Mouse (Mus musculus) T-helper 17 cell (primary cell): ENCODE measurements around the gene Tceanc.
"Not testable (repeated sequence)": the region's sequence is repeated elsewhere in the genome, so short reads cannot be mapped to it uniquely, and the experiment has no call there.

ENCODE experiments used
- in situ Hi-C, 2 experiments: fragments of 300-600 bp; cut with MboI, MseI; formaldehyde crosslinking; loops; 1 replicate in 1 of 2; 2 replicates in 1 of 2; pipeline ENCODE4 v1.15.1; 2025; ENCODE audit warnings: high pct_unique_total_duplicates in 2 of 2

The Tceanc gene

GRCm38 (mm10) chrX:166518345-166518744 is at the start of gene Tceanc:
TSS of gene Tceanc (minus strand) at chrX:166518567.
- in situ Hi-C loops, result no loop called here

DNA sequence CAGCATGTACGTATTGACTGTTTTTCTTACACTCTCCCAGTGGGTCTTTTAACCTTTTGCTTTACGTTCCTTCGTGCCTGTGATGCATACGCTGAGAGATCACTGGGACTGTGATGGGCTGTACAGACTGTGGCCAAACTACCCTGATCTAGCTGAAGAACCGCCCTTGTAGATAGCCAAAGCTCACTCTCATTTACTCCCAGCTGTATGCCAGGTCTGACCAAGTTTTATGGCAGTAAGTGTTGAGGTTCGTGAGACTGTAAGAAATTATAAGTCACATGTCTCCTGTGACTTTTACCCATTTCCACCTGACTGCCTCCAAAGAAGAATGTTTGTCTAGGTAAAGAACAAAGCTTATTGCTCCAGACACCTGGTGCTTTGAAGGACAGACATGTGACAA is 47.6 kb upstream of the Tceanc start:
- in situ Hi-C loops, result no loop called here

GRCm38 (mm10) chrX:166565401-166565800 is 47.0 kb upstream of the Tceanc start:
- in situ Hi-C loops, result no loop called here

- in situ Hi-C loops, result no loop called here
Observed at GRCm38 (mm10) chrX:166564900-166565299, 46.5 kb upstream of the Tceanc start.

DNA sequence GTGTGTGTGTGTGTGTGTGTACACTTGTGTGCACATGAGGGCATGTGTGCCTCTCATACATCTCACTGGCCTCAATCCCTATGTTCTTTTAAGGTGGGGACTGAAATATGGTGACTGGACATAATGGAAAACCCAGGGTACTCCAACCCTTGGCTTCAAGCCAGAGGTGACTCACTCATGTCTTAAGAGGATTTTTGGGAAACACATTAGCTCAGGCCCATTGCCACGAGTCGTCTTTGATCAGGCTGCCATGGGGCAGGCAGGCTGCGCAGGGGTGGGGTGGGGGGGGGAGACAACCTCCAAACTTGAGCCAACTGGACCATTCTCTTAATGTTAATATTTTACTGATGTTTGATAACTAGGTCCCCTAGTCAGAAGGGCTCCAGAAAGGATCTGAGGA is 41.0 kb upstream of the Tceanc start:
- in situ Hi-C loops, result no loop called here

DNA sequence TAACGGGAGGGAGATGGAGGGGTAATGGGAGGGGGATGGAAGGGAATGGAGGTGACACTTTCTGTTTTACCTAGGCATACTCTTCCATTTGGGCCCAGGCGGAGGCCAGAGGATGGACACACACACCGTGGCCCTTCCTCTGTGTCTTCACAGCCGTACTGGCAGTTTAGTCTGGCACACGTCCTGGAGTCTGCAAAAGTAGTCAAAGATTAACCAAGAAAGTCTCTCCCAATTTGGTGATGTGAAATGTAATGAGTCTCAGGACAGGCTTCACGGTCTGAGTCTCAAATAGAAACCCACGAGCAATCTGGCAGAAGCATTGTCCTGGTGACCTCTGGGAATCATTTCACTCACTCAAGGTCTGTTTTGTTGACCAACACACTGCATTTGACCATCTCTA is 34.0 kb upstream of the Tceanc start:
- in situ Hi-C loops, result no loop called here

GRCm38 (mm10) chrX:166546495-166546894 is 28.1 kb upstream of the Tceanc start:
- in situ Hi-C loops, result no loop called here

GRCm38 (mm10) chrX:166535138-166535537 is 16.8 kb upstream of the Tceanc start:
- in situ Hi-C loops, result loop anchor here in 1 of 2 experiments (10.0 kb wide), 1 partner anchor 1660 kb away; no protein-coding TSS in a partner anchor

GRCm38 (mm10) chrX:166533432-166533831 is 15.1 kb upstream of the Tceanc start:
- in situ Hi-C loops, result loop anchor here in 1 of 2 experiments (10.0 kb wide), 1 partner anchor 1659 kb away; no protein-coding TSS in a partner anchor

- in situ Hi-C loops, result loop anchor here in 1 of 2 experiments (10.0 kb wide), 1 partner anchor 1657 kb away; no protein-coding TSS in a partner anchor
Observed at GRCm38 (mm10) chrX:166531671-166532070, 13.3 kb upstream of the Tceanc start.

- in situ Hi-C loops, result no loop called here
Observed at GRCm38 (mm10) chrX:166528126-166528525, 9.8 kb upstream of the Tceanc start.

DNA sequence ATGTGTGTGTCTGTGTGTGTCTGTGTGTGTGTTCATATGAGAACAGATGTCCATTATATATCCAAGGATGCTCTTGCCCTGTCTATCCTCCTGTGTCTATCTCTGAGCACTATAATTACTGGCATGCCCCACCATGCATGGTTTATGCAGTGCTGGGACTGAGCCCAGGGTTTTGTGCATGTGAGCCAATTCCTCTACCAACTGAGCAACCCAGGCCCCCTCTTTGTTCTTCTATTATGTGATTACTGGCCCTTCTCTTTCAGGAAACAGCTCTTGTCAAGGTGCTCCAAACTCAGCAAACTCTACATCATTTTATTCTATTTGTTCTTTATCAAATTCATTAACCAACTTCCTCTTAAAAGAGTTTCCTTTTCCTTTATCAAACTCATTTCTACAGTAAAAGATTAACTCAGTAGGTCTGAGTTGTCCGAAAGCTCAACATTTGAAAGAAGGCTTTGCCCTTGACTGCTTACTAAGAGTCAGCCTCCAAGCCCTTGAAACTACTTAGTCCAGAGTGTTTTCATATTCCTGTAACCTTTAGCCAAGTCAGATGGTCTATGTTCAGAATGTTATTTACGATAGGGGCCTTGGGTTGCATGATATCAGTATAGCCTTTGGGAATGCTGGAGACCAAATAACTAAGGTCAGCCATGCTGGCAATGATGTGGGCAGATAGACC is 7.4 kb upstream of the Tceanc start:
- in situ Hi-C loops, result no loop called here

DNA sequence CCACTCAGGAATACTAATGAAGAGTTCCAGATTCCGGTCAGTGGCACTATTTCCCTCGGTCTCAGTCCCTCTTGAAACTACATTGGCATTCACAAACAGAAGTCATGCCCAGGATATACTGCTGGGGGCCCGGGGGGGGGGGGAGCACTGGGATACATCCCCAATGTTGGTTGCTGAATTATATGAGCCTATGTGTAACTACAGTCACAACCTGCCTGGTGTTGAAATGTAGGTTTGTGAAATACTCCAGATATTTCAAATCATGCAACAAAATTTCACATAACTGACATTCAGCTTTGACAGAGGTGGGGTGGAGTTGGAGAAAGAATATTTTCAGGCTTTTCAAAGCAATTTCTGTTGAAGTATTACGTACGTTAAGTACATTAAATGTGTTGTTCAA is 2.4 kb upstream of the Tceanc start:
- in situ Hi-C loops, result no loop called here

GRCm38 (mm10) chrX:166516631-166517030 is 1.7 kb downstream of the Tceanc start:
- in situ Hi-C loops, result no loop called here

- in situ Hi-C loops, result no loop called here
Observed at GRCm38 (mm10) chrX:166515923-166516322, 2.4 kb downstream of the Tceanc start.

DNA sequence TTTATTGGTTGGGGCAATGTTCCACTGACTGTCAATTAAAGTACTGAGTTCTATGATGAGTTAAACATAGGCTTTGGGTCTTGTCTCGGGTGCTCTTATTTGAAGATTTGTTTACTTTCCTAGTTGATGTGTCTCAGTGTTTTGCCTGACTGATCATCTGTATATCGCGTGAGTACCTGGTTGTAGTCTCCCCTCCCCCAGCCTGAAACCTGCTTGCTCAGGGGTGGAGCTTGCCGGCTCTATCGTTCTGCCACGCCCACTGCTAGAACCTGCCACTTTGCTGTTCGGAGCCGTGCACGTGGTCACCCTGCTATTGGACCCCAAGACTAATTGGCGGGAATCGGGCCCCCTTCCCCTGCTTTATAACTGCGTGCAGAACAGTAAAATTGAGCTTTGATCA is 4.3 kb downstream of the Tceanc start:
- in situ Hi-C loops, result not testable (repeated sequence)

- in situ Hi-C loops, result no loop called here
Observed at GRCm38 (mm10) chrX:166512071-166512470, 6.3 kb downstream of the Tceanc start.

DNA sequence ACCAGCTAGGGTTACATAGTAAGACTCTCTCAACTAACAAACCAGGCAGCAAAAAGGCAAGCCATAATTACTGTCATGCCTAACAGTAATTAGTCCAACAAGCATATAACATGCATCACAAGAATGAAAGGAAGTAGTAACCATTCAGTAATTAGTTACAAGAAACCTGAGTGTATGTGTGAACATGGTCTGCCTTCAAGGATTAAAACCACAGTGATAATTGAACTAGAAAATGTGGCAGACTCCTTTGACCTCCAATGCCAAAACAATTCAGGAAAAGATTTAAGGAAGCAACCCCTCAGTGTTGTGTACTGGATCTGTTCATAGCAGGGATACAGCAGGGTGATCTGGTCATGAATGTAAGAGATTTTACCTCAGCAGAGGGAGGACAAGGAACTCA is 7.3 kb downstream of the Tceanc start:
- in situ Hi-C loops, result no loop called here

DNA sequence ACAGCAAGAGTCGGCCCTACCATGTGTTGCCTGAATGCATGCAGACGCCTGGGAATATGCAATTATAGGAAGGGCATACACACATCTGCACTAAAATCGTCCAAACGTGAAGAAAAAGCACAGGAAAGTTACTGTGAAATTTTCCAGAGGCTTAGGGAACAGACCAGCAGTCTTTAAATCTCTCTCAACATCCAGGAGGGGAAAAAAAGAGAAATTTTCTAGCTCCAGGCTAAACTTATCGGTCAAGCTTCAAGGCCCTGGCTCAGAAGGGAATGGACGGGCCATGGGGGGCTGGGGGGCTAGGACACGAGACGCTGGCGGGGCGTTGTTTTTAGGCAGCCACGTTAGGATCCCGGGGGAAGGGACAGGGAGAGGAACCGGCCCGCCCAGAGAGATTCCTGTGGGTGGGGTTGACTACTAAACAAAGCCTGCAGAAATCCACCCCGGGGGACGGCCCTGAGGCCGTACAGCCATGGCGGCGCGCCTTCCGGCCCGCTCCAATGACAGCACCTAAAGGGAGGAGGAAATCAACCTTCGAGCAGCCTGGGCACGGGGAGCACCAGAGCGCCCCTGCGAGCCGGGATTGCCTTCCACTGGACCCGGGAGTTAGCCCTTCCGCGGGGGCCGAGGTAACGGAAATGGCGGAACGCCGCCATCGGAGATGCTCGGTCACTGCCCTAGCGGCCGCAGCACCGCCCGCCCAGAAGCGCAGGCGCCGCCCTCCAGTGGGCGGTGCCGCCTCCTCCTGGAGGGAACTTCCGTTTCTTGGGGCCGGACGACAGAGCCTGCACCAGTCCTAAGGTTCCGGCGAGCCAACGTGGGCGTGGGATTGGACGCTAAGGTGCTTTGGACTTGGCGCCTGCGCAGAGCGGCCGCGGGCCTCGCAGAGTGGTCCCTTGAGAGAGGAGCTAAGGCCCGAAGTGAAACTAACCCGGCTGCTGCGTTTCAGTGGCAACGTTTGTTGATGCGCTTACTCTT is 8.3 kb downstream of the Tceanc start:
- in situ Hi-C loops, result no loop called here

- in situ Hi-C loops, result no loop called here
Observed at GRCm38 (mm10) chrX:166504421-166504820, 13.9 kb downstream of the Tceanc start.

DNA sequence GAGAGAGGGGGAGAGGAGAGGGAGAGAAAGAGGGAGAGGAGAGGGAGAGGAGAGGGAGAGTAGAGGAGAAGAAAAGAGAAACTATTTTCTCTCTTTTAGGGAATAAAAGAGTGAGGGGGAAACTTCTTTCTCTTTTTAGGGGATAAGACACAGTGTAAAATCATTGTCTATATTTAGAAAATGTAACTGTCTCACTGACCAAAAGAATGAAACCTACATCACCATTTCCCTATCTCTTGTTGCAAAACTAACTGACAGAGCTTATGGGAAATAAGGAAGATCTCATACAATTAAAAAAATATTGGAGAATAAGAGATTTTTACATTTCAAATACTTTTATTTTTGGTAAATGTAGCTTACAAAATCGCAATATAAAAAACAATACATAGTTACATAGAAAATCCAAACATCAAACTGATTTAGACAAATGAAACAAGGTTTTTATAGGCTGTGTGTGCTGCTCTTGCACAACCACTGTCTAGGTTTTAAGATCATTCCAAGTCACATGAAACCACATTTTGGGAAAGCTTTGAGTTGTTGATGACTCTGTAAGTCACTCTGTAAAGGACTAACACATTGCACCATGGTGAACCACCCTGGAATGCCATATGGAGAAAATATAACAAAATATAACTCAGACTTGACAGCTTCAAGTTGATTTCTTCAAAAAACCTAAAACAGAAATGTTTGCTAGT is 18.7 kb downstream of the Tceanc start:
- in situ Hi-C loops, result no loop called here

DNA sequence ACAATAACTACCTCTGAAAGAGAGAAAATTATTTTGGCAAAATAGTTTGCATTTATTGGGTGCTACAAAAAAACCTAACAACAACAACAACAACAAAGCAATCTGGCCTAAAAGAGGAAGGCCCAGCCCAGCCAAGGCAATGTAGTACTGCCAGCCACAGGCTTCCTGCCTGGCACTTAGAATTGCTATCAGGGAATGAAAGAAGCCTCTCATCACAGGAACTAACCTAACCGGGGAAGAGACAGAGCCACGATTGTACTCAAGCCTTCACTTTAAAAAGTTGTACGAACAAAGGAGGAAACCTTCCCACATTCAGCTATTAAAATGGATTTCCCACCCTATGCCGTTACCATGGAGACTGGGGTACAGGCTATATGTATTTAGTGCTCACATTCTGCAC is 20.6 kb downstream of the Tceanc start:
- in situ Hi-C loops, result no loop called here
